Mouse (Mus musculus) kidney, embryonic 14.5 days (tissue): ENCODE data around the gene Astn1. TPM values are rescaled to one million over a fixed set of nuclear protein-coding genes. Genes with fewer than 3 reads are reported as not detected.

Experiments used
- ATAC-seq: fragments of 200-750 bp; cut with Nextera tagmentation; 2 replicates; pipeline ENCODE4 v1.8.0; 2017; ENCODE audit warnings: moderate number of reproducible peaks, mild to moderate bottlenecking, moderate TSS enrichment, moderate library complexity; ENCODE audit not compliant: low FRiP score, low TSS enrichment
- H3K27ac ChIP-seq: fragments of 300-500 bp; sonication (generic); 2 replicates; pipeline ENCODE4 v1.5.1; 2014; ENCODE audit warnings: low read depth, mild to moderate bottlenecking, low read length, moderate library complexity, mixed read lengths
- H3K27me3 ChIP-seq: fragments of 300-500 bp; sonication (generic); 2 replicates; pipeline ENCODE4 v1.6.1; 2014; ENCODE audit warnings: mild to moderate bottlenecking, low read length; ENCODE audit not compliant: control insufficient read depth, insufficient read depth
- H3K36me3 ChIP-seq: fragments of 300-500 bp; sonication (generic); 2 replicates; pipeline ENCODE4 v1.6.1; 2014; ENCODE audit warnings: low read length, mixed read lengths; ENCODE audit not compliant: control insufficient read depth, insufficient read depth
- H3K4me1 ChIP-seq: fragments of 300-500 bp; sonication (generic); 2 replicates; pipeline ENCODE4 v1.6.1; 2014; ENCODE audit warnings: low read length, mixed read lengths; ENCODE audit not compliant: control insufficient read depth, insufficient read depth
- H3K4me2 ChIP-seq: fragments of 300-500 bp; sonication (generic); replicated peaks from 2 replicates; pipeline ENCODE4 v1.6.1; 2014; ENCODE audit warnings: low read depth, mild to moderate bottlenecking, low read length
- H3K4me3 ChIP-seq: fragments of 300-500 bp; sonication (generic); 2 replicates; pipeline ENCODE4 v1.5.1; 2014; ENCODE audit warnings: mild to moderate bottlenecking, low read length
- H3K9ac ChIP-seq: fragments of 300-500 bp; sonication (generic); 2 replicates; pipeline ENCODE4 v1.6.1; 2014; ENCODE audit warnings: low read depth, mild to moderate bottlenecking, low read length, moderate library complexity
- H3K9me3 ChIP-seq: fragments of 300-500 bp; sonication (generic); 2 replicates; pipeline ENCODE4 v1.6.1; 2016; ENCODE audit warnings: low read length; ENCODE audit not compliant: control insufficient read depth
- WGBS: fragments of 180-500 bp; shearing (Covaris S2); extraction: QIAGEN DNeasy Blood & Tissue Kit; methylation state at CpG from one replicate; pipeline ENCODE4 v1.1.7; 2014; 5-methylcytosine and 5-hydroxymethylcytosine counted together
- polyA plus RNA-seq: library from polyadenylated mRNA; unstranded; fragments of >200 nt; fragmentation: Nextera tagmentation; extraction: Ambion mirVana; gene quantifications from 2 replicates; pipeline ENCODE4 v1.2.1, GENCODE M21; 2014

Astn1 gene
- polyA plus RNA-seq, 1 experiment from 2014 or later: 1.3 TPM

DNA sequence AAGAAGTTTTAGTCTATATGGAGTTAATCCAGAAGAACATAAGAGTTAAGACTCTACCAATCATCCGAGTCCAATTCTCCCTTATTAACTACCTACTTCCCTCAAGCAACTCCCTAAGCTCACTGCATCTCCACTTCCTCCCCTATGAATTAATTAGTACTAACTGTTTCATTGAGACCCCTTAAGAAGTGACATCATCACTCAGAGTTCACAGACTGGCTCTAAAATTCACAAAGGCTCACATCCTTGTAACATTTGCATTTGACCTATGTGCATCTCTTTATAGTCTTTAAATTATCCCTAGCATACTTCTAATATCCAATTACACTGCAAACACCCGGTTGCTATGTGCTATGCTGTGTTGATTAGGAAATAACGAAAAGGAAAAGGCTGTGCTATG, 174.1 kb downstream of the Astn1 start:
- H3K4me1 ChIP-seq: no peaks in the 10 kb centered on the region
- no peak overlapping the region for H3K27ac ChIP-seq
- no peak for ATAC-seq
- H3K9ac ChIP-seq: no peak overlapping the region
- H3K4me3 ChIP-seq: no peak overlapping the region
- no peaks in the 10 kb centered on the region for H3K9me3 ChIP-seq
- no peak overlapping the region for H3K4me2 ChIP-seq
- H3K36me3 ChIP-seq: no peaks in the 10 kb centered on the region
- H3K27me3 ChIP-seq: no peaks in the 10 kb centered on the region
- WGBS: 25% methylated on average over 3 of the region's 3 CpGs

GRCm38 (mm10) chr1:158536867-158537266, 174.8 kb downstream of the Astn1 start:
- Histone ChIP-seq H3K36me3 (no peaks in the 10 kb centered on the region), H3K9me3 (no peaks in the 10 kb centered on the region), H3K27ac (no peak overlapping the region), H3K4me3 (no peak overlapping the region), H3K27me3 (no peaks in the 10 kb centered on the region), H3K4me2 (no peak overlapping the region), H3K9ac (no peak overlapping the region), H3K4me1 (no peaks in the 10 kb centered on the region)
- 32% methylated on average over 1 of the region's 1 CpGs for WGBS
- no peak for ATAC-seq

- H3K27me3 ChIP-seq: no peaks in the 10 kb centered on the region
- H3K9me3 ChIP-seq: no peaks in the 10 kb centered on the region
- WGBS: 78% methylated on average over 4 of the region's 4 CpGs
Measured at GRCm38 (mm10) chr1:158545095-158545494, 183.0 kb downstream of the Astn1 start.

DNA sequence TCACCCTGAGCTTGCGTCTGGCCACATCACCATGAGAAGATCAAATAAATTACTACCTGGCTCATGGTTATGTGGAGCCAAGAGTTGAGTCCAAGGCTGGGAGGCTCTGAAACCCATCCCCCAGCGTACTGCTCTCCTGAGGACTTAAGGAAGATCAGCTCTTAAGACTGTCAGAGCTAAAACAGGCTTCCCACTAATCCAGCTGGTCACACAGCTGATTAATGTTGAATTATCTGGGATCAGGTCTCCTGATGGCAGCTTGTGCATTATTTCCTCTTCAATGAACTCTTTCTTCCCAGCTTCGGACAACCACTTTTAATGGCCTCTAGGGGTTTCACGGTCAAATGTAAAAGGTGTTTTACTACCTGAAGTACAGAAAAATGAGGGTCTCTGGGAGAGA, 184.4 kb downstream of the Astn1 start:
- Histone ChIP-seq H3K4me3 (no peak overlapping the region), H3K4me1 (no peaks in the 10 kb centered on the region), H3K9me3 (no peaks in the 10 kb centered on the region), H3K27ac (no peak overlapping the region), H3K36me3 (no peaks in the 10 kb centered on the region), H3K9ac (no peak overlapping the region), H3K4me2 (no peak overlapping the region), H3K27me3 (no peaks in the 10 kb centered on the region)
- ATAC-seq: no peak
- WGBS: 35% methylated on average over 4 of the region's 4 CpGs

More at GRCm38 (mm10) chr1:158545095-158545494, 183.0 kb downstream of the Astn1 start:
- Histone ChIP-seq H3K4me1 (no peaks in the 10 kb centered on the region), H3K36me3 (no peaks in the 10 kb centered on the region), H3K9ac (no peak overlapping the region), H3K27ac (no peak overlapping the region), H3K4me2 (no peak overlapping the region), H3K4me3 (no peak overlapping the region)
- ATAC-seq: no peak

DNA sequence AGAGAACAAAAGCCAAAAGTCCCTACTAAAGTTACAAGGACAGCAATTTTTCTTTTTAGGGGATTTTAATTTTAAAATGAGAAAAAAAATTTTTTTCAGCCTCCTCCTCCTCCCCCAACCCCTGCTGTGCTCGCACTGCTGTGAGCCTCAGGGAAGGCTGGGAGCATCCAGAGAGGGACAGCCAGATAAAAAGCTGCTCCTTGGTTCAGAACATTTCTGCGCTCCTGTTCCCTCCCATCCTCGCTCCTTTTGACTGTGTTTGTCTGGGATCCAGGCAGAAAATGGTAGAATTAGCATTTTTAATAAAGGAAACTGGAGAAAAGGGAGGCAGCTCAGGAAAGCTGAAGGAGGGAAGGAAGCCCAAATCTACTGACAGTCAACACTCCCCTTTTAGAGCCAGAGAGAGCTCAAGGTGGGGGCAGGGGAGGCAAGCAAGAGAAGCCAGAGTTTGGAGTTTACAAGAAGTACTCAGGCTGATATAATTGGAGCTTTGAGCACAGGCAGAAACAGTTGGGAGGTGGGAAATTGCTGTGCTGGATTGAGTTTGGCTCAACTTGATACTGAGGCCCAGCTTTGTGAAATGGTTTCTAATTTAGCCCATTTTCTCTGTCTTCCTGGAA, 185.6 kb downstream of the Astn1 start:
- Histone ChIP-seq H3K27me3 (no peaks in the 10 kb centered on the region), H3K27ac (no peak overlapping the region), H3K9me3 (no peaks in the 10 kb centered on the region), H3K36me3 (no peaks in the 10 kb centered on the region), H3K4me2 (no peak overlapping the region), H3K4me1 (no peaks in the 10 kb centered on the region), H3K4me3 (no peak overlapping the region), H3K9ac (no peak overlapping the region)
- 55% methylated on average over 3 of the region's 3 CpGs for WGBS
- no peak for ATAC-seq

DNA sequence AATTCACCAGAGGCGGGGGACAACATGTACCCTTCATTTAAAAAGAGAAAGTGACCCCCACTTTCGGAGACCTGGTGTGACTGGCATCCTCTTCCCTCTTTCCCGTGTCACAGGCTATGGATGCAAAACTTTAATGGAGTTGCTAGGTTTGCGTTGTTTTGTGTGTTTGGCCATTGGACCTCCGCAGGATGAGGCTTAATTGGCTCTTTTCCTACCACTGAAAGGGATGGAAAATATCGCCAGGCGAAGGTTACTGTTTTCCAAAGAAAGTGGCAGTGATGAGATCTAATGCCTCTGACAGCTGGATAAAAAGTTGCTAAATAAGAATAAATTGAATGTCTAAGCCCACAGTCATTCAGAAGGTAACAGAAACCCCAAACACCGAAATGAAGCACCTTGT, 186.2 kb downstream of the Astn1 start:
- H3K4me2 ChIP-seq: no peak overlapping the region
- H3K27me3 ChIP-seq: no peaks in the 10 kb centered on the region
- ATAC-seq: no peak
- no peak overlapping the region for H3K27ac ChIP-seq
- no peaks in the 10 kb centered on the region for H3K4me1 ChIP-seq
- H3K4me3 ChIP-seq: no peak overlapping the region
- no peaks in the 10 kb centered on the region for H3K36me3 ChIP-seq
- no peak overlapping the region for H3K9ac ChIP-seq
- no peaks in the 10 kb centered on the region for H3K9me3 ChIP-seq
- 92% methylated on average over 8 of the region's 8 CpGs for WGBS

GRCm38 (mm10) chr1:158549616-158550015, 187.5 kb downstream of the Astn1 start:
- Histone ChIP-seq H3K4me2 (no peak overlapping the region), H3K9ac (no peak overlapping the region), H3K27me3 (no peaks in the 10 kb centered on the region), H3K4me1 (no peaks in the 10 kb centered on the region), H3K9me3 (no peaks in the 10 kb centered on the region), H3K36me3 (no peaks in the 10 kb centered on the region), H3K27ac (no peak overlapping the region), H3K4me3 (no peak overlapping the region)
- WGBS: 88% methylated on average over 2 of the region's 2 CpGs
- ATAC-seq: no peak

DNA sequence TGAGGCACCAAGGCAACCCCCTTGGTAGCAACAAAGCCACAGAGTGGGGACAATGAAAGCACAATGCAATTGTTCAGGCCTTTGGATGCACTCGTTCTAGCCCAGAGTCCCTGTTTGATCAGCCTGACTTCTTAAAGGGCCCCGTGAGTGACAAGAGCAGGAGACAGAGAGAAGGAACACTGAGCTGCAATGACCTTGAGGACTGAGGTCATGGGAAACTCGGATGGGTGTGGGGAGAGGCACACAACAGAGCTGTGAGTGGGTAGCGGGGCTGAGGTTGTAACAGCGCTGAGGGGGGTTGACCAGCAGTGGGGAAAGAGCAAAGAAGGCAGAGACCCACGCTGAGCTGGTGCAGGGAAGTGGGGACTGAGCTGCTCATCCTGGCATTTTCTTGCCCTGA, 189.9 kb downstream of the Astn1 start:
- Histone ChIP-seq H3K27me3 (no peaks in the 10 kb centered on the region), H3K36me3 (no peaks in the 10 kb centered on the region), H3K27ac (no peak overlapping the region), H3K4me3 (no peak overlapping the region), H3K9ac (no peak overlapping the region), H3K4me1 (no peaks in the 10 kb centered on the region), H3K9me3 (no peaks in the 10 kb centered on the region), H3K4me2 (no peak overlapping the region)
- no peak for ATAC-seq
- WGBS: 55% methylated on average over 6 of the region's 6 CpGs

DNA sequence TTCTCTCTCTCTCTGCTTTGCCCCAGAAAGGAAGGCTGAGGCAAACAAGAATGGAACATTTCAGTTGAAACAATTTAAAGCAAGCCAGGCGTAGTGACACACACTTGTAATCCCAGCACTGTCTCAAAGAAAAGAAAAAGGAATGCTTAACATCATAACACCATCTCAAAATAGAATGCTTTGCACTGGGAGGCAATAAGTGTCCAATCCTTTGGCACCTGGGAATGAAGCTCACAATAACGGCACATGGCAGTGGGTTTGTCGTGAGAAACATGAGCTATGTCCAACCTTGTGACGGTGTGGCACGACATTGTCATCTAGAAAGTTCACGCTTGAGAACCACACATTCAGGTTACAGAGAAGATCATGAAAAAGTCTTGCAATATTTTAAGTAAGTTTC, 191.3 kb downstream of the Astn1 start:
- Histone ChIP-seq H3K4me3 (no peak overlapping the region), H3K9ac (no peak overlapping the region), H3K4me2 (no peak overlapping the region), H3K27me3 (no peaks in the 10 kb centered on the region), H3K27ac (no peak overlapping the region), H3K36me3 (no peaks in the 10 kb centered on the region), H3K9me3 (no peaks in the 10 kb centered on the region), H3K4me1 (no peaks in the 10 kb centered on the region)
- no peak for ATAC-seq
- WGBS: 89% methylated on average over 6 of the region's 6 CpGs
